Mouse (Mus musculus): Measurements from ENCODE around the gene Slc39a11. TPM values are rescaled to one million over a fixed set of nuclear protein-coding genes. Genes with fewer than 3 reads are reported as not detected.

Gene Slc39a11
- 35.1 TPM for polyA plus RNA-seq (2017; shearing (Covaris generic))

DNA sequence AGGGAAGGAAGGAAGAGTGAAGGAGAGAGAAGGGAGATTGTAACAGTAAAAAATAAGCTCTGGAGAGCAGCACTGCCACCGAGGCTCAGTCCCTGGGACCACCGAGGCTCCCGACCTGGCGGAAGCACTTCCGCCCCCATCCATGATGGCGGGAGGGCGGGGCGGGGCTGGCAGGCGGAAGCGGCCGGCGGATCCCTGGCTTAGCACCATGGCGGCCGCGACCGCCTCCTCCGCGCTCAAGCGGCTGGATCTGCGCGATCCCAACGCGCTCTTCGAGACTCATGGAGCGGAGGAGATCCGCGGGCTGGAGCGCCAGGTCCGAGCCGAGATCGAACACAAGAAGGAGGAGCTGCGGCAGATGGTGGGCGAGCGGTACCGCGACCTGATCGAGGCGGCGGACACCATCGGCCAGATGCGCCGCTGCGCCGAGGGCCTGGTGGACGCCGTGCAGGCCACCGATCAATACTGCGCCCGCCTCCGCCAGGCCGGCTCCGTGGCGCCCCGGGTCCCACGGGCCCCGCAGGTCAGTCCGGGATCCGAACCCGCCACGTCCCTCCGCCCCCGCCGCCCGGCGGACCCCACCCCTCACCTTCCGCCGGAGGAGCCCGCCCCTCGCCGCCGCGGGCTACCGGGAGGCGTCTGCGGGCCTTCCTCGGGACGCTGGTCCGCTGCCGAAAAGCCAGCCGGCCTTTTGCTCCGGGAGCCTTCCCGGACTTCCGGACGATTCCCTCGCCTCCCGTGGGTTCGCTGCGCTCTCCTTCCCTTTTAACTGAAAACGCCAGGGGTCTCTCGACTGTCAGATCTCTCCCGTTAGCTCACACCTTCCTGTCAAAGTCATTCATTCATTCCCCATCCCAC lies at the start of gene Slc39a11:
Gene Slc39a11 (minus strand): TSS at position 727 of the 858 bp plus-strand sequence.

DNA sequence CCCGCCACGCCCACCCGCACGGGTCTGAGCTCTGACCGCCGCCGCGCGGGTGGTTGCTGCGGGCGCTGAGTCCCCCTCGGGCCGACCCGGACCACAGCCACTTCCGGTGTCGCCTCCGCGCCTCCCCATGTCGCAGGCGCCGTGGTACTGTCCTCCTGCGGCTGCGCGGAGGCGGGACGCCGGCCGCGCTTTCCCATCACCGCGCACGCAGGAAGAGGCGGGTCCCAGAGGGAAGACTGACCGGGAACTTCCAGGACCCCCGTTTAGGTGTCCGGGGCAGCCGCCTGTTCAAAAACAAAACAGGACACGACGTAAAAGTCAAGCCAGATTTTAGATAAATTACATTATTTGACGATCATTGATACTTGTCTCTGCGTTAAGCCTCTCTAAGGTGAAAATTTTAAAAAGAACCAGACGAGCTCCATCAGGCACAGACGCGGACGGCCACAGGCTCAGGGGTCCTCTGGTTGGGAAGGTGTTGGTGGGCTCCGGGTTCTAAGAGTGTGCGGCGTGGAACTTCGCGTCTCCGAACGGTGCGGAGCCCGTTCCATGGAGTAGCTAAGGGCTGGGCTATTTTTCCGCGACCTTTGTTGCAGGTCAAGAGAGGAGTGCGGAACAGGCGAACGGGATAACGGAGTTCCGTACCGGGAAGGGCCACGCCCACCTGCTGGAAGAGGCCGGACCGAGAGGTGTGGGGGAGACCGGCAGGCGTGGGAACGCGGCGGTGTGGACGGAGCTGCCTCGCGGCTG lies 34.3 kb upstream of the Slc39a11 start, which contains the start of the genes Fam104a and D11Wsu47e:
Gene Fam104a (minus strand): TSS at position 199 of the 750 bp plus-strand sequence.
Gene D11Wsu47e (plus strand): TSS at position 456 of the 750 bp plus-strand sequence.

DNA sequence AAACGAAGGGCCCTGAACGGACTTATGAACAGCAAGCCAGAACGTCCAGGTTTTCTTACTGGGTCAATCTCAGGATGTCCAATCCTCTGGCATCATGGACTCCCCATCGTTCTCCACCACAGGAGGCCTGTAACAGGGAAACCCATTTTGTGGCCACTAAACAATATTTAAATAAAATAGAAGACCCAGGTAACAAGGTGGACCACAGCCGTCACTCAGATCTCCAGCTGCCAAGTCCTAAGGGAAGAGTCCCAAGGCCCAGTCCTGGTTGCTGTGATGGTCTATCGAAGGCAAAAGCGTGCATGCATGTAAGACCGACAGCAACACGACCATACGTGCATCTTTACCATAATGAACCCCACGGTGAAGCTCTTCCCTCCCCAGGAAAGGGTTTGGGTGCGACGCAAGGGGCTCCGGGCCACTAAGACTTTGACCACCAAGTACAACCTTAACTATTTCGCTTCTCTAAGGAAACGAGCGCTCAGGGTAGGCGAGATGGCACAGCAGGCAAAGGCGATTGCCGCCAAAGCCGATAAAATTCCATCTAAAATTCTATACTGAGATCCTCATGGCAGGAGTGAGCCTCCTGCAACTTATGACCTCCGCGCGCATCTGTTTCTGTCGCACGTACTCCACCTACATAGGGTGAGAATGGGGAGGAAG lies 1.1 kb downstream of the Slc39a11 start, which contains the start of gene Cog1:
Gene Cog1 (plus strand): TSS at position 480 of the 663 bp plus-strand sequence.

DNA sequence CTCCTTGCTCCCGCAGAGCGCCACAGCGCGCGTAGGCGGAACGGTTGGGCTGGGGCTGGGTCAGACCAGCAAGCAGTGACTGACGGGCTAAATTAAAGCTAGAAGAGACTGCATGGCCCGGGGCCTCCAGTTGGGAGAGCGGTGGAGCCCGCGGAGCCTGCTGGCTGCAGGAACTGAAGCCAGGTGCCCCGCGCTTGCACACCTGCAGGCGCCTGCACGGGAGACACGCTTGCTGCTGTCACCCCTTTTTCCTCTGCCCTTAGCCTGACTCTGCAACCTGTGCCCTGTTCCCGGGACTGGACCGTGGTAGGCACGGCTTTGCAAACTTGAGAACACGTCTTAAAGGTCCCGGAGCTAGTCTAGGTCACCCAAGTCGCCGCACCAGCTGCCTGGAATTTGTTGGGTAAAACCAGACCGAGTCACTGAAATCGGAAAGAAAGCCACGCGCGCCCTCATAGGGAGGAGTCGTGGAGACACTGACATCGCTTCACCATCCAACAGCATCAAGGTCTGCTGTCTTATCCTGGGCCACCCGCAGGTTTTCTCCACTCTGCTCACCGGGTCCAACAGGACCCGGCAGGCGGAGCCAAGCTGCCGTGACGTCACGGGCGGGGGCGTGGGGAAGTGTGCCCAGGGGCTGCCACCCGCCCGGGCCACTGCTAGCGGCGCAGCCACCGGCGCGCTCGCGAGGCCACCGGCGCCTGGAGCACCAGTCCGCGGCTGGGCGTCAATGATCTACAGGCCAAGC lies 31.0 kb downstream of the Slc39a11 start, which contains the start of gene Sstr2:
Gene Sstr2 (plus strand): TSS at position 671 of the 748 bp plus-strand sequence.

Other genes with a start within 250 kb of the Slc39a11 start
- not detected for gene Sstr2, start 30.7 kb downstream of the Slc39a11 start, polyA plus RNA-seq (2017; shearing (Covaris generic))
- 38.3 TPM for gene Cog1, start 910 bp downstream of the Slc39a11 start, polyA plus RNA-seq (2017; shearing (Covaris generic))
- gene Fam104a, start 34.1 kb upstream of the Slc39a11 start, polyA plus RNA-seq (2017; shearing (Covaris generic)): 55.0 TPM
- gene D11Wsu47e, start 34.3 kb upstream of the Slc39a11 start, polyA plus RNA-seq (2017; shearing (Covaris generic)): 7.3 TPM
- gene Cpsf4l, start 59.9 kb upstream of the Slc39a11 start, polyA plus RNA-seq (2017; shearing (Covaris generic)): not detected
- 7.5 TPM for gene Cdc42ep4, start 101.8 kb upstream of the Slc39a11 start, polyA plus RNA-seq (2017; shearing (Covaris generic))